Mouse (Mus musculus) B cell, adult 2 months (primary cell): ENCODE measurements around the gene Arhgap35.

Experiments used
- DNase-seq, 2 experiments: peaks; one replicate each; pipeline ENCODE4 v3.0.0; 2022

The Arhgap35 gene

DNA sequence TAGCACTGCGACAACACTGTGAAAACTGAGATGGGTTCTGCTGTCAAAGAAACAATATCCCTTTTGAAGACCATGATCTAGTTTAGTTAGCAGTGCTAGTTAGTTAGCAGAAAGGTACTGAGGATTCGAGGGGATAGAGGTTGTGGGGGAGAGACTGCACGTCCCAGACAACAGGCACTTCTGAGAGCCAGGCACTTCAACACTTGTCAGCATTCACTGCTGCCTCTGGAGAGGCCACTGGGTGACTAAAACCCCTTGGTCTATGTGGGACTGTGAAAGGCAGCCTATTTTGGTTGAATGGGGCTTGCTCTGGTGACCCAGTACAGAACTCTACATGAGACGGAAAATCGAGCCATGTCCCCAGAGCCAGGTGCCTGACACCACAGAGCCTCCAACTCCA is 97.6 kb downstream of the Arhgap35 start:
- DNase-seq, result no peak

DNA sequence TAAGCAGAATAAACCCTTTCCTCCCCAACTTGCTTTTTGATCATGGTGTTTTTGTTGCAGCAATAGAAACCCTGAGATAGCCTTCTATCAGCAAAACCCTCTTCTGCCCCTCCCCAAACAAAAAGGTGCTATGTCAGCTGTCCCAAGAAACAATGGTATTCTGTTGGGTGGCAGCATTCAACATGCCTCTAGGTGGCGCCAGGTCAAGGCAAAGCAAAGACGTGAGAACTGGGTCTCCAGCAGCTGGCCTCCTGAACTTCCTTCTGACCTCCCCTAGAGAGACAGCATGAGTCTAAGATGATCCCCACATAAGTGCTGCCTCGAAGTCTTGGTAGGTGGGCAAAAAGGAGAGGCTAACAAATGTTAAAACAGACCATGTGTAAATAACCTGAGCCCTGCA is 107.5 kb downstream of the Arhgap35 start:
- DNase-seq, result peak; percentile 67 to 74

DNA sequence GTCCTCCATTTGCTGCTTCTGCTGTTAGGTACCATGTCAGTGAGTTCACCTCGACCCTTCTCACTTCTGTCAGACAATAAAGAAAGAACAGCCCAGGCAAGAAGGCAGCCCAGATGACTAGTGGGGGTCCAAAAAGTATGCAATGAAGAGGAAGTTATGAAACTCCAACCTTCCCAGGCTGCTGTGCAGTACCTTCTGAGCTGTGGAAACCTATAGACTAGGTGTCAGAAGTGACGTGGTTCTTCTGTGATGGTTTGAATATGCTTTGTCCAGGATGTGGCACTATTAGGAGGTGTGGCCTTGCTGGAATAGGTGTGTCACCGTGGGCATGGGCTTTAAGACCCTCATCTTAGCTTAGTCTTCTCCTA is 109.6 kb downstream of the Arhgap35 start:
- no peak for DNase-seq

DNA sequence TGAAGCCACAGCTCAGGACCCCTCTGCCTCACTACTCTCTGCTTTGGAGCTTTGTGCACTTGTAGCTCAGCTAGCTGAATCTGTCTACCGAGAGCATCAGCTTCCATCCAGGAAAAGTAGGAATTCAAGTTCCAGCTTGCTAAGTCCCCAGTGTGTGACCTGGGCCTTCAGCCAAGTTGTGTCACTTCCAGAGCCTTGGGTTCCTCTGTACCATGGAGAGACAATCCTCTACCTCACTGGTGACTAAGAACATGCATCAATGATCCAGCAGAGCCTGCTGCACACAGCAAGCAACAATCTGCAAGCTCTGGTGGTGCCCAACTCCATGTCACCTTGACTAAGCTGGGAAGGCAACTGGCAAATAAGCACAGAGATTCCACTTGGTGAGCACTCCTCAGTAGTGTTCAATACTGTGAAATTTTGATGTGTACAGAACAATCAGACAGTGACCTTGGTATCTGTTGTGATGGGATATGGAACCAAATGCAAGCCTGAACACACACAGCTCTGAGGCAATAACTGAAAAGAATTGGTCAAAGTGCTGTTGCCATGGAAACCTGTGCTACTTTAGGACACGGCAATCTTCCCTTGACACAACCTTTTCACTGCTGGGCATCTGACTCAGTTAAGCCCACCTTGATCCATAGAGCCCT is 110.1 kb downstream of the Arhgap35 start:
- no peak for DNase-seq

DNA sequence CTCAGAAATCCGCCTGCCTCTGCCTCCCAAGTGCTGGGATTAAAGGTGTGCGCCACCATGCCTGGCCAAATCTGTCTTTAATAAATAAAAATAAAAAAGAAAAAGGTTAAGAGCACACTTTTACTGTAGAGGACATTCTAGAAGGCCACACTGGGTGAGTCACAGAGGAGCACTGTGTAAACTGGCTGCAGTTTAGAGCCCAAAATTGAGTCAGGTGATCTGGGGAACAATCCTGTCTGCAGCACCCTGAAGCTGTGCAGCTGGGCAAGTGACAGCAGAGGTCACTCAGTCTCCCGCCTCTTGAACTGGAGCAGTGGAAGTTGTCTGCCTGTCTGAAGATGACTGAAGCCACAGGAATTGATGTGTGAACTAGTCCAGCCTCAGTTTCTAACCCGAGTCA is 113.2 kb downstream of the Arhgap35 start:
- DNase-seq, result no peak

DNA sequence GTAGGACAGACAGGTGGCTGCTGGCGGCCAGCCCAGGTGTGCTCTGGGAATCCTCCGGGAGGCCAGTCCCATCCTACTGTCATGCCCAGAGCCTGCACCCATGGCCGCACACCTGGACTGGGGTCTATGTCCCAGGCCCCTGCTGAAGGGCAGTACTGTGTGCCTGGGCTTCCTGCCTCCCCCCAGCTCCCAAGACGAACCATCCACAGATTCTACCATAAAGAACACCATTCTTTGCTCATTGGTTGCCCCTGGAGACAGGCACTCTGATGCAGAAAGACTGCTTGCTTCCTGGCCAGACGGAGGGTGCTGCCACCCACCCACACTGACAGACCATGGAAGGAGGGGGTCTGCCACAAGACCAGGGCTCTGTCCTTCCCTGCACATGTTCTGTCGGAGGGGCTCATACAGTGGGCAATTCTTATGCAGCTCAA is 115.1 kb downstream of the Arhgap35 start:
- no peak for DNase-seq

DNA sequence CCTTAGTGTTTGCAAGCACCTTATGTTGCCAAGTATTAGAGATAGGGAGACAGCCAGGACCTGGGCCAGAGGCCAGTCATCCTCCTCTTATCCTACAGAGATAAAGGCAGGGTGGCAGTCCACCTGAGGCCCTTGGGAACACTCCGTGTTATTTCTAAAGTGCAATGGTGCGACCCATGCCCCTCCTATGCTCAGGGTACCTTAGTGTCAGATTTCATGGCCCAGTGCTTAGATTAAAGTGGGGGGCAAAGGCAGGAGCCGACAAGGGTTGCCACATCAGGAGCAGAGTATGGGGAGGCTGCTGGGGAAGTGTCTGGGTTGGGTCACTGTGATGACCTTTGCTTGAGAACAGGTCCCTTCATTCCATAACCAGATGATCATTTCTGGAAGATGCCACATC is 118.5 kb downstream of the Arhgap35 start:
- no peak for DNase-seq

DNA sequence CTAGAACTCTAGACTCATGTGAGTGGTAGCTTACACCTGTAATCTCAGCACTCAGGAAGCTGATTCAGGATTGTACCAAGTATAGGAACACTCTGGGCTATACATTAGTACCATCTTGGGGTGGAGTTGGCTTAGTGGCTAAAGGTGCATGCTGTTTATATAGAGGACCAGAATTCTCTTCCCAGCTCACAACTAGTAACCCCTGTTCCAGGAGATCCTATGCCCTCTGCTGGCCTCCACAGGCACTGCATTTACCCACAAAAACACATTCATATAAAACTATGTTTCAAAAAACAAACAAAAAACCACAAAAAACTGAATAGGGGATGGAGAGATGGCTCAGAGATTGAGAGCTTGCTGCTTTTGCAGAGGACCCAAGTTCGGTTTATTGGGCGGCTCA is 121.4 kb downstream of the Arhgap35 start:
- DNase-seq, result peak; percentile 65 to 70

DNA sequence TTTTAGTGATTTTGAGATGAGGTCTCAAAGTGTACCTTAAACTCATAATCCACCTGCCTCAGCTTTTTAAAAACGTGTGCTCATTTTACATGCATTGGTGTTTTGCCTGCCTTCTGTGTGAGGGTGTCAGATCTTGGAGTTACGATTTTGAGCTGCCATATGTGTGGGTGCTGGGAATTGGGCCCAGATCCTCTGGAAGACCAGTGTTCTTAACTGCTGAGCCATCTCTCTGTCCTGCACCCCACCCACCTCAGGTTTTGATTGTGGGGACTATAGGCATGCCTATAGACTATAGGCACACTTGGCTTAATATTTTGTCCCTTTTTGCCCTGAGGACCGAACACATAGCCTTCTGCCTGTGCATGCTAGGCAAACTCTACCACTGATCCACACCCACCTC is 122.6 kb downstream of the Arhgap35 start:
- DNase-seq, result no peak

DNA sequence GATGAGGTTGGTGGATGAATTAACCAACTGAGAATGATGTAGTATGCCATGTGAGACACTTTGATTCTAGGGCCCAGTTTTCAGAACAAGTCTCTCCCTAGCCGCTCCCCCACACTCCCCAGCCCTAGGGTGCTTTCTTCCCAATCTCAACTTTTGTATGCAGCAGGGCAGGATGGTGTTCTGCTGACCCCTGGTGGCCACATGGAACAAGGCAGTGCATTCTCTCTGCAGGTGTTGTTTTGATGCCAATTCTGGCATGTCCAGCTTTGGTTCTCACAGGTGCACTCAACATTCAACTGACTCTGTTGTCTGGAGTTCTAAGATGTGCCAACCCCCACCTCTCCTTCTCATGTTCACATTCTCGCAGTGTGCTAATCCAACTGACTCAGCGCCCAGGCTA is 123.0 kb downstream of the Arhgap35 start:
- peak; percentile 78 to 80 for DNase-seq

DNA sequence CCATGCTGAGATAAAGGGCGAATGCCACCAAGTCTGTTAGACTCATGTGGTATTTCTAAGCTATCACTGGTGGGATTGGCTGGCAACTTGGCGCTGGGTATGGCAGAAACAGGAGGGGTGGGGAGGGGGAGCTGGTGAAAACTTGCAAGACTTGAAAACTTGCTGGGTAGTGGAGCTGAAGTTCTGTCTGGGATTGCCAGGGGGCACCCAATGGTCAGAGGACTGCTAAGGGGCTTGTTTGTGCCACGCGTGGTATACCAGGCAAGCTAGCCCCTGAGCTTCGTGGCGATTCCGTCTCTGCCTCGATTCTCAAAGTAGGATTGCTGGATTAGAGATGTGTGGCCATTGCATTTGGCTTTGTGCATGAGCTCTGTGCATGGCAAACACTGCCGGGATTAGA is 124.8 kb downstream of the Arhgap35 start:
- DNase-seq, result peak; percentile 40 to 41

DNA sequence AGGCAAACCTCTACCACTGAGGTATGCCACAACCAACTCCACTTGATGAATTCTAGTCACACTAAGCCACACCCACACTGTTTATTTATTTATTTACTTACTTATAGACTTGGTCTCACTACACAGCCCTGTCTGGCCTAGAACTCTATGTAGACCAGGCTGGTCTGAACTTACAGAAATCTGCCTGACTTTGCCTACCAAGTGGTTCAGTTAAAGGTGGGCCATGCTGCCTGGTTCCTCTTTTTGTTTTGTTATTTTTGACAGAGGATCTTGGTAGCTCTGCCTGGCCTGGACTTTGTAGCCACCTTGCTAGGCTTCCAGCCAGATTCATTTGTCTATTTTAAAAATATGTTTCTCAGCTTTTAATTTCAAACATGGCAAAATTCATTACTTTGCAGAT is 126.0 kb downstream of the Arhgap35 start:
- no peak for DNase-seq

DNA sequence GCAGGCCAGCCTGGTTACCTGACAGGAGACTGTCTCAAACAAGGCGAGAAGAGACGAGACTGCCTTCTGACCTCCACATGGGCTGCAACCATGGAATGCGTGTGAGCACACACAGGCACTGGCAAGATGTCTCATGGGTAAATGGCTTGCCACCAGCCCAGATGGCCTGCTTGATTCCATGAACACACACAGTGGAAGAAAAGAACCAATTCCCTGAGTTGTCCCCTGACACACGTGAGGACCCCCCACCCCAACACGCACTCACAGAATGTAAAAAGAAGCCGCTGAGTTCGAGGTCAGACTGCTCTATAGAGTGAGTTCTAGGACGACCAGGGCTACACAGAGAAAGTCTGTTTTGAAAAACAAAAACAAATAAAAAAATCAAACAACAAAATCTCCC is 137.2 kb downstream of the Arhgap35 start, which contains the start of gene Npas1:
Gene Npas1 (minus strand): TSS at position 101 of the 400 bp plus-strand sequence.
- DNase-seq, result no peak

DNA sequence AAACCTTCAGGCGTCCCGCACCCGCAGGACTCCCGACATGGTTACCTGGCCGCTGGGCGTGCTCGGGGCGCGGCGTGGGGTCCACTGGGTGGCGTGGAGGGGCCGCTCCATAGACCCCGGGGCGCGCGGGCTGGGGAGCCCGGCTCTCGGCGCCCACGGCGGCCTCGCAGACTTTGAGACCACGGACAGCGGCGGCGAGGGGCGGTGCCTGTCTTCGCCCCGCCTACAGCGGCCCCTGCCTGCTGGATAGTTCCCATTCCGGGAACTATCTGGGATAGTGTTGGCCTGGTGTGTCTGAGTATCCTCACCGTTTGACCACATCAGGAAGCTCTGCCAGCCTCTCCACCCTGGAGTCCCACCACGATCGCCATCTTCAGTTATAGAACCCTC is 138.2 kb downstream of the Arhgap35 start:
- no peak for DNase-seq

DNA sequence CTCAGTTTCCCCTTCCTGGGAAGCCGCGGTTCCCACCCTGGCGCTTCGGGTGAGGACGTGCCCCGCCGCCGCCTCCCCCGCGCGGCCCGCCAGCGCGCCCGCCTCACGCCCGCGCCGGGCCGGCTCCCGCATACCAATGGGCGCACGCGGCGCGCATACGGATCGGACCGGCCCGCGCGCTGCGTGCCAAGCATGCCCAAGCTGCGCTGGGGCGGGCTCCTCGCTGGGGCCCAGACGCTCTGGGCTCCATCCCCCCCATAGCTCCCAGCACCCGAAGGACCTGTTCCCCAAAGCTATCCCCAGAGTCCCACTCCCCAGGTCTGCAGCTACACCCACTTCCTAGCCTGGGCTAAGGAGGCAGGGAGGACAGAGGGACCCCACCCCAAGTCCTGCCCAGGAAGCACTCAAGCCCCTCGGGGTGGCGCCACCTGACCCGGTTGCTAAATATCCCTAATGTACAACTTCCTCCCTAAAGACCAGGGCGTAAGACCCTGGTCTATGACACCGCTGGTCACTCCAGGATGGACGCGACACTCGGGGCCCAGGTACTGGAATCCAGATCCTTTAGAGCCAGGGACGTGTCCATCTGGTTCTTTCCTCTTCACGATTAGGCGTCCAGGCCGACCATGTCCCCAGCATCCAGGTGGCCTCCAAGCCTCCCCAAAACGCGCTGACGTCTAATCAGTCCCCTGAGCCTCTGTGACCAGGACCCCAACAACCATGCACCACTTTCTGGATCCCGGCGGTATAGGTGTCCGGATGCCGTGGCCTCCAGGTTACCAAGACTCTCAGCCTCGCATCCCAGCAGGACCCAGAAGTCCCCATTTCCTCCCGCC is 138.8 kb downstream of the Arhgap35 start:
- no peak for DNase-seq

DNA sequence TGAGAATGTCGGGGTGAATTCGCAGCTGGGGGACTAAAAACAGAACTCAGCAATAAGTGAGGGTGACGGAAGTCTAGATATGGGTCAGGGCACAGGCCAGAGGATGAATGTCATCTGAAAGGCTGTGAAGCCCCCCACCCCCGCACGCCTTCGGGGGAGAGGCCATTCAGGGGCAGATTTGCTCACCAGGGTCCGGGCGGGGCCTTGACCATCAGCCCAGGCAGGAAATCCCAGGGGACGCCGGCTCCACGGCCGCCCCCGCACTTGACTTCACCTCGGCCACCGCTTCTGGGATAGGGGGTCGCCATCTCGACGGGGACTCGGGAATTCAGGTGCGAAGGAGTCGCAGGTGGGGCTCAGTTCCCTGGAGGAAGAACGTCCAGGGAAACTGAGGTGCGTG is 139.5 kb downstream of the Arhgap35 start:
- no peak for DNase-seq

DNA sequence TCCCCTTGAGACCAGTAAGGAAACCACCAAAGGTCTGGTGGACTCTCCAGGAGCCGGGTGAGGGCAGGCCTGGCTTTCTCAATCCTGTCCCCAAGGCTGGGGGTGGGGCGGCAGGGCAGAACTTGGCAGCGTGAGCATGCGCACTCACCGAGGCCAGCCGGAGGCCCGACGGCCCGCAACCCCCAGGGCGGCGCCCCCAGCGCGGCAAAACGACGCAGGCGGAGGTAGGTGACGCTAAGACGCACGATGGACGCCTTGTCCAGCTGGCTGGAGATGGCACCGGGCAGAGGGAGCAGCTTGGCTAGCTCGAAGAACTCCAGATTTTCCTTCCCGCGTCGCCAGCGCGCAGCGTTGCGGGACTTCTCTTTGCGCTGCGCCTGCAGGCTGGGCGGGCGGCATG is 140.3 kb downstream of the Arhgap35 start:
- DNase-seq, result no peak

DNA sequence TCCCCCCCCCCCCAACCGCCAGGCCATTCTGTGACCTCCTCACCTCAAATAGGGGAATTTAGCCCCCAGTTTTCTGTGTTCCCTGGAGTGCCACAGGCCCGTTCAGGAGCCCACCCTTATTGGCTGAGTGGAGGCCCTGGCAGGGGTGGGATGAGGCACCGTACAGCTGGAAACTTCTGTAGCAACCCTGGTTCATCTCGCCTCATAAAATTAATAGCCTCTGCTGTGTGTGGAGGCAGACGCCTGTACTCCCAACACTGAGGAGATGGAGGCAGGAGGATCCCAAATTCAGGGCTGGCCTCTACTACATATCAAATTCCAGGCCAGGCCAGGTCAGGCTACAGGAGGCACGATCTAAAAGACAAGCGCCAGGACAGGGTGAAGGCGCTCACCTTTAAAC is 140.9 kb downstream of the Arhgap35 start:
- no peak for DNase-seq

DNA sequence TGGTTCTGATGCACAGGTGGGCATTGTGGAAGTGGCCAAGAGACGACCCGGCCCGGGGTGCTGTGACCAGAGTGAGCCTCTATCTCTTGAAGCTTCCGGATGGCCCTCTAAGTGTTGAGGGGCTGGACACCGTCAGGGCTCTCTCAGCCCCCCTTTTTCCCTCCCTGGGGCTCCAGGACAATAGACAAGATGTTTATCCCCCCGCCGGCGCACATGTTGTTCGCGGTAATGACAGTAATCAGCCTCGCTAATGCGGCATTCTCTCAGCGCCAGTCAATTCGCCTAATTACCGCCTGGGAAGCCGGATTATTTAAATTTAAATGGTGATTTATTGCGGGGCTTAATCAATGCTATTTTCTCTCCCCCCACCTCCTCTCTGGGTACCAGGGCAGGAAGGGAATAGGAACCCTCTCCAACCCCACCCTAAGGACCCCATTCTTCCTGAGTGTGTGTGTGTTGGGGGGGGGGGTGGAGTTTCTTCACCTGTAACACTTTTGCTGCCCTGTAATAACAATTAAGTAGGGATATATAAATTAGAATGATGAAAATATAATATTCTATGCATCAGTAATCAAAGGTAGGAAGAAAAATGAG is 142.6 kb downstream of the Arhgap35 start:
- DNase-seq, result no peak

DNA sequence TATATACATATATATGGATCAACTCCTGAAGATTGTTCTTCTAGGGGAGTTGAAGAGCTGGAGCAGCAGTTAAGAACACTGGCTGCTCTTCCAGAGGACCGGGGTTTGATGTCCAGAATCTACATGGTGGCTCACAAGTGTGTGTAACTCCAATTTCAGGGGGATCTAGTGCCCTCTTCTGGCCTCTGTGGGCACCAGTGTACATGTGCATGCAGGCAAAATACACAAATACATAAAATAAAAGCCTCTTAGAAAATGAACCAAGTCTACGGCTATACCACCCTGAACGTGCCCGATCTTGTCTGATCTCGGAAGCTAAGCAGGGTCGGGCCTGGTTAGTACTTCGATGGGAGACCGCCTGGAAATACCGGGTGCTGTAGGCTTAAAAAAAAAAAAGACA is 143.2 kb downstream of the Arhgap35 start:
- peak; percentile 40 to 48 for DNase-seq

DNA sequence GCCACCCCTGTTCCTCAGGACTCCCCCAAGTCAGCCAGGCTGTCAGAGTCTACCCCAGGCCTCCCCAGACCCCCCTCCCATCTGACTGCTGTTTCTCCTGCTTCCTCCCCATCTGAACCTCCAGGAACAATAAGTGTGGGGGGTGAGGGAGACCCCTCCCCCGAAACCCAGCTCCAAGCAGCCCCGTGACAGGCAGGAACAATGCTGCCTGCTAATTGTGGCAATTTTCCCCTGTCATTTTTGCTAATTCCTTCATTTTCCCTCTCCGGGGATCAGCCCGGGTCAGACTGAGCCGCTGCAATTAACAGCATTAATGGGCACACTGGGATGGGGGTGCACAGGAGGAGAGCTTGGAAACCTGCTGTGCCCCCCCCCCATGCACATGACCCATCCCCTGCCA is 146.7 kb downstream of the Arhgap35 start:
- no peak for DNase-seq

DNA sequence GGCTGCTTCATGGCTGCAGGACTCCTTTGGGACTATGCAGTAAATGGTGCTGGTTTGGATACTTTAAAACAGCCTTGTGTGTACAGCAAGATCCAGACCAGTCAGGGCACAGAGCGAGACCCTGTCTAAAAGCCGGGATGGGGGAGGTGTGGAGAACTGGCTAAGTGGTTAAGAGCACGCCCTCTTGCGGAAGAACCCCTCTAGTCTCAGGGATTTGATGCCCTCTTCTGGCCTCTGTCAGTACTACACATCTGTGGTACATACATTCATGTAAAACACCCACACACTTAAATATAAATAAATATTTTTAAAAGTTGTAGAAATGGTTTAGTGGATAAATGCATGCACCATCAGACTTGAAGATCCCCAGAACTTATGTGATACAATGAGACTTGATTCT is 148.2 kb downstream of the Arhgap35 start:
- peak; percentile 61 to 63 for DNase-seq

DNA sequence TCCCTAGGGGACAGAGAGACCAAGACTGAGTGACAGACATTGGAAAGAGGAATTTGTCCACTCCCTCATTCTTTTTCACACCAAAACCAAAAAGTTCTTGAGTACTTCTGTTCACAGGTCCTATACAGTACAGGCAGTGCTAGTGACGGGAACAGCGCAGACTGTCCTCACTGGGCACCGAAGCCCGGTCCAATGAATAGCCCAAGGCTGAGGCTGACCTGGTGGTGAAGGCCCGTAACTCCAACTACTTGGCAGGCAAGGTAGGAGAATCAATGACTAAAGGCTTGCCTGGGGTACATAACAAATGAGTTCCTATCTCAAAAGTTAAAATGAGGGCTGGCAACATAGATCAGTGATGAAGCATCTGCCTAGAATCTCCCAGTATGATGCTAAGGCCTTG is 149.2 kb downstream of the Arhgap35 start:
- DNase-seq, result no peak

DNA sequence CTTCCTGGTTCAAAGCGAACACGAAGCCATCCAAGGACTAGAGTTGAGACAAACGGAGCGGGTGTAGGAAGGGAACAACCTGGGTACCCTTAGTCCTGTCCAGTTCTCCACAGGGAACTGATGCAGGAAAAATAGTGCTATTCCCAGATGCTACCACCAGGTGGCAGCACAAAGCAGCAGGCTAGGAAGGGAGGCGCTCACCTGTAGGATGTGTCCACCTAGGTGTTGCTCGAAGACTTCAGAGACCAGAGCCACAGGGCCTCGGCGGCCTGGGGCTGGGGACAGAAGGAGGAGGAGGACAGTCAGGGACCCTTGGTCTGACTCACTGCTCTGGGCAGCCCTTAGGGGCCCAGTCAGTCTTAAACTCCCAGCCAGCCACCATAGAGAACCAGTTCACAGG is 149.6 kb downstream of the Arhgap35 start:
- DNase-seq, result peak; percentile 82
